Mouse (Mus musculus): ENCODE data around the gene Bpifb1. TPM values are rescaled to one million over a fixed set of nuclear protein-coding genes. Genes with fewer than 3 reads are reported as not detected.
"Not testable (repeated sequence)": the region's sequence is repeated elsewhere in the genome, so short reads cannot be mapped to it uniquely, and the experiment has no call there.

The Bpifb1 gene
- total RNA-seq, 2 experiments from 2014 or later, result not detected

GRCm38 (mm10) chr2:154206908-154207307 lies 16.3 kb downstream of the Bpifb1 start:
- 0 out of 2 replicates have a peak, but pooled peaks have one; percentile 52 for ATAC-seq (replicated peaks; ENCODE audit: low FRiP score, low TSS enrichment, poor library complexity, severe bottlenecking)

GRCm38 (mm10) chr2:154209112-154209511 lies 18.5 kb downstream of the Bpifb1 start:
- ATAC-seq (replicated peaks; ENCODE audit: low FRiP score, low TSS enrichment, poor library complexity, severe bottlenecking), result 0 out of 2 replicates have a peak, but pooled peaks have one; percentile 35

- ATAC-seq (replicated peaks; ENCODE audit: low FRiP score, low TSS enrichment, poor library complexity, severe bottlenecking), result no peak
Observed at GRCm38 (mm10) chr2:154211121-154211520, 20.5 kb downstream of the Bpifb1 start.

- ATAC-seq (replicated peaks; ENCODE audit: low FRiP score, low TSS enrichment, poor library complexity, severe bottlenecking), result no peak
Observed at GRCm38 (mm10) chr2:154211881-154212280, 21.3 kb downstream of the Bpifb1 start.

GRCm38 (mm10) chr2:154215191-154215590 lies 24.6 kb downstream of the Bpifb1 start:
- peak; percentile 78 for ATAC-seq (replicated peaks; ENCODE audit: low FRiP score, low TSS enrichment, poor library complexity, severe bottlenecking)

GRCm38 (mm10) chr2:154219950-154220349 lies 29.3 kb downstream of the Bpifb1 start:
- no peak for ATAC-seq (replicated peaks; ENCODE audit: low FRiP score, low TSS enrichment, poor library complexity, severe bottlenecking)

- ATAC-seq (replicated peaks; ENCODE audit: low FRiP score, low TSS enrichment, poor library complexity, severe bottlenecking), result no peak
Observed at GRCm38 (mm10) chr2:154223265-154223916, 32.8 kb downstream of the Bpifb1 start, which contains the start of gene Bpifb5. Gene Bpifb5 (plus strand): TSS chr2:154223742.

GRCm38 (mm10) chr2:154223917-154224273 lies 33.3 kb downstream of the Bpifb1 start:
- ATAC-seq (replicated peaks; ENCODE audit: low FRiP score, low TSS enrichment, poor library complexity, severe bottlenecking), result no peak

- no peak for ATAC-seq (replicated peaks; ENCODE audit: low FRiP score, low TSS enrichment, poor library complexity, severe bottlenecking)
Observed at GRCm38 (mm10) chr2:154226991-154227390, 36.4 kb downstream of the Bpifb1 start.

GRCm38 (mm10) chr2:154227830-154228229 lies 37.2 kb downstream of the Bpifb1 start:
- no peak for ATAC-seq (replicated peaks; ENCODE audit: low FRiP score, low TSS enrichment, poor library complexity, severe bottlenecking)

GRCm38 (mm10) chr2:154233426-154233825 lies 42.8 kb downstream of the Bpifb1 start:
- no peak for ATAC-seq (replicated peaks; ENCODE audit: low FRiP score, low TSS enrichment, poor library complexity, severe bottlenecking)

GRCm38 (mm10) chr2:154240771-154241170 lies 50.2 kb downstream of the Bpifb1 start:
- no peak for ATAC-seq (replicated peaks; ENCODE audit: low FRiP score, low TSS enrichment, poor library complexity, severe bottlenecking)

- not testable (repeated sequence) for ATAC-seq (replicated peaks; ENCODE audit: low FRiP score, low TSS enrichment, poor library complexity, severe bottlenecking)
Observed at GRCm38 (mm10) chr2:154242726-154243125, 52.1 kb downstream of the Bpifb1 start.

GRCm38 (mm10) chr2:154243356-154244036 lies 52.9 kb downstream of the Bpifb1 start:
- ATAC-seq (replicated peaks; ENCODE audit: low FRiP score, low TSS enrichment, poor library complexity, severe bottlenecking), result no peak

GRCm38 (mm10) chr2:154245322-154245721 lies 54.7 kb downstream of the Bpifb1 start:
- ATAC-seq (replicated peaks; ENCODE audit: low FRiP score, low TSS enrichment, poor library complexity, severe bottlenecking), result no peak

- not testable (repeated sequence) for ATAC-seq (replicated peaks; ENCODE audit: low FRiP score, low TSS enrichment, poor library complexity, severe bottlenecking)
Observed at GRCm38 (mm10) chr2:154255254-154255653, 64.6 kb downstream of the Bpifb1 start.

- no peak for ATAC-seq (replicated peaks; ENCODE audit: low FRiP score, low TSS enrichment, poor library complexity, severe bottlenecking)
Observed at GRCm38 (mm10) chr2:154255770-154256169, 65.2 kb downstream of the Bpifb1 start.

GRCm38 (mm10) chr2:154257554-154257953 lies 66.9 kb downstream of the Bpifb1 start, which contains the start of gene Bpifb9a:
Gene Bpifb9a (plus strand): TSS chr2:154257854.
- ATAC-seq (replicated peaks; ENCODE audit: low FRiP score, low TSS enrichment, poor library complexity, severe bottlenecking), result not testable (repeated sequence)

- ATAC-seq (replicated peaks; ENCODE audit: low FRiP score, low TSS enrichment, poor library complexity, severe bottlenecking), result not testable (repeated sequence)
Observed at GRCm38 (mm10) chr2:154264397-154264796, 73.8 kb downstream of the Bpifb1 start.

All from megakaryocyte-erythroid progenitor cell, adult 5-6 weeks (primary cell).